Mouse (Mus musculus): ENCODE data around the gene Lins1. TPM values are rescaled to one million over a fixed set of nuclear protein-coding genes. Genes with fewer than 3 reads are reported as not detected.

Lins1 gene
- polyA plus RNA-seq (2012), result 2.6 and 2.9 TPM in 2 replicates

DNA sequence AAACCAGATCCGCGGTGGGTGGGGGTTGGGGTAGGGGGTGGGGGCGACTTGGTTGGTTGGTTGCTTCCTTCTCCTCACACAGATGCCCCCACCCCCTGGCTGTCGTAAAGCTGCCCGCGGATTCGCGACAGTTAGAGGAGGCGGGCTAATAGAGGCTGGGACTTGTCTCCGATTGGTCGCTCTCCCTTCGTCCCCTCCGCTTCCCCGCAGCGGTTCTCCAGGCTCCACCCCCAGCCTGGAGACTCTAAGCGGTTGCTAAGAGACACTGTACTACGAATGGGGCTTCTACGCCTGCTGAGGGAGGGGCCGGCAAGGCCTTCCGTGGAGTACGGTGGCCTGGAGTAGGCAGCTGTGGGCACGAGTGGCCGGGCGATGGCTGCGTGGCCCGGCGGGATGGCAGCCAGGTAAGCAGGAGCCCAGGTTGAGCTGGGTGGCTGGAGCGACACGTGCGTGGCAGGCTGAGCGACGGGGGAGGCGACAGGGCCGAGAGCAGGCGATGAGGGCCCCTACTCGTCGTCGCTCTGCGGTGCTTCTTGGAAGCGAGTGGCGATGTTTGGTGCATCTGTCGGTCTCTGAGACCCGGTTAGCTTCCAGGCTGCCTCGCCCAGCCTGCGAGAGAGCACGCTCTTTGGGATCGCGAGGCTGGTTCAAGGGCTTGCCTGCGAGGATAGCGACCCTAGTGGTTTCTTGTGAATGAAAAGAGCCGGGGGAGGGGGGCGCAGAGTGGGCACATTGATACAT lies at the start of gene Lins1:
TSS of gene Lins1 (plus strand) at position 270 of the 741 bp plus-strand sequence.

DNA sequence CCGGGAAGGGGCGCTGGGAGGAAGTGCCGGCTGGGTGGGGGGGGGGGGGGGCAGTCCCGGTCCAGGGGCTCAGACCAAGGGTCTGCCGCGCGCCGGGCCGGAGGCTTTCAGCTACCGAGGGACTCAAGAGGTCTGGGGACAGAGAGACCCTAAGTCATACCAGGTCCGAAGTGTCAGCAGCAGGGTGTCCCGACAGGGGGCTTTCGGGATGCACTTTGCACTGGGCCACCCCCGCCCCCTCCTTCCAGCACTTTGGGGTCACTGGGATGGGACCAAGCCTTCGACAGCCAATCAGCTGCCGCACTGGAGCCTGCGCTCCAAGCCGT lies 432 bp upstream of the Lins1 start, which contains the start of gene Asb7:
TSS of gene Asb7 (minus strand) at position 303 of the 326 bp plus-strand sequence.

DNA sequence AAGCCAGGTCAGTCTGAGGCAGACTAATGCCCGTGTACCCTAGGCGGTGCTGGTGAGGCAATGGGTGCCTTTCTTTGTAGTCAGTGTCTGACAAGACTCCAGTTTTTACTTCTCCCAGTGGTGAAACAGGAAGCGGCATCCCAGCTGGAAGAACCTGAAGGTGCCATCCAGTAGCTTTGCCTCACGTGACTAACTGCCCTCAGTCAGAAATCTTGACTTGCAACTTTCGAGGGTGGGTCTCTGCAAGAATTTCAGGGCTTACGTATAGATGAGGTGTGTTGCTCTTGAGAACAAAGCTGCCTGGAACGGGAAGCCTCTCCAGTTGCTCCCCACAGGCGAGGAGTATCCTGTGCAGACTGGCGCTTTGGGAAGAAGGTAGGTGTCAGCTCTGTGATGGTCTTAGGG lies 53.7 kb downstream of the Lins1 start, which contains the start of gene Cers3:
TSS of gene Cers3 (plus strand) at position 128 of the 405 bp plus-strand sequence.

Other genes starting within 250 kb of the Lins1 start
- gene Asb7, start 293 bp upstream of the Lins1 start, polyA plus RNA-seq (2012), result 28.9 and 31.0 TPM in 2 replicates
- gene Cers3, start 53.6 kb downstream of the Lins1 start, polyA plus RNA-seq (2012), result 0.04 TPM in 1 of 2 replicates, not detected in the other
- gene Adamts17, start 149.8 kb downstream of the Lins1 start, polyA plus RNA-seq (2012), result 0.64 and 1.8 TPM in 2 replicates